Comparison of ENCODE assay signal across 9 mouse cellular contexts in genomic region chr6:128020521-128021057, GRCm38 (mm10).
DNase-seq lines count a peak whose midpoint lies in the region; ATAC-seq lines count a peak whose summit lies in the region.
"Had no signal": no experiment of that assay in that cellular context is flagged by ENCODE, and none has a peak within 500 bp of the region (broad histone marks: within the 10 kb centered on the region; RNA-seq: fewer than 3 reads in every experiment).

No protein-coding gene starts in this region.

- WGBS in midbrain, embryonic 11.5 days = 22% methylated on average over 8 of the region's 8 CpGs

- peak; percentile 29; the same call in 1 of the 2 replicates for ATAC-seq in midbrain, embryonic 11.5 days (ENCODE audit: low FRiP score)

- H3K27me3 ChIP-seq in midbrain, embryonic 11.5 days (ENCODE audit: control insufficient read depth, insufficient read depth, low read length) = no peaks in the 10 kb centered on the region

- no peak overlapping the region for H3K4me2 ChIP-seq in midbrain, embryonic 11.5 days

- H3K4me3 ChIP-seq in midbrain, embryonic 11.5 days (ENCODE audit: low read depth, low read length) = no peak overlapping the region

- DNase-seq in frontal cortex, postnatal 10 days (ENCODE audit: low spot score in 2 of 2) = peak; percentile 57 to 69
- no peak for DNase-seq in frontal cortex, postnatal 25 days (ENCODE audit: low spot score in 2 of 2)
- peak; percentile 37 for DNase-seq in right cerebral cortex, postnatal 4 days
- DNase-seq in right cerebral cortex, postnatal 36 days (ENCODE audit: low spot score in 2 of 2) = no peak
- no peak for DNase-seq in midbrain, embryonic 11.5 days (ENCODE audit: low spot score, missing footprints)
- no peak for DNase-seq in left cerebral cortex, postnatal 25 days (ENCODE audit: low spot score in 2 of 2)
- no peak for DNase-seq in ovary, postnatal 14 days (ENCODE audit: low spot score)
- DNase-seq in gastrocnemius, adult 18-20 months (ENCODE audit: low spot score) = no peak

- H3K36me3 ChIP-seq in midbrain, embryonic 11.5 days (ENCODE audit: control insufficient read depth, insufficient read depth, low read length) = no peaks in the 10 kb centered on the region

- H3K9me3 ChIP-seq in midbrain, embryonic 11.5 days (ENCODE audit: control insufficient read depth, low read length) = no peaks in the 10 kb centered on the region

- intact Hi-C loops in left cerebral cortex, postnatal 25 days (cut with DNase I) = no loop called here

- H3K9ac ChIP-seq in midbrain, embryonic 11.5 days (ENCODE audit: low read length) = peak overlapping the region; percentile 30; the same call in 1 of the 2 replicates

- H3K4me1 ChIP-seq in midbrain, embryonic 11.5 days (ENCODE audit: control insufficient read depth, insufficient read depth, low read length) = peaks cover 31% of the 10 kb centered on the region

- peak overlapping the region; percentile 40; the same call in 1 of the 2 replicates for H3K27ac ChIP-seq in midbrain, embryonic 11.5 days (ENCODE audit: low read depth, low read length)
- H3K27ac ChIP-seq: kidney, postnatal 0 days had no signal

Comparison
In these comparisons a context has a peak if more than half of its experiments do, and no peak if none do; other contexts are left out.
1. DNase-seq: peak in frontal cortex, postnatal 10 days (2 of 2) and right cerebral cortex, postnatal 4 days (single experiment); none in frontal cortex, postnatal 25 days (0 of 2), right cerebral cortex, postnatal 36 days (0 of 2), midbrain, embryonic 11.5 days (single experiment), left cerebral cortex, postnatal 25 days (0 of 2), ovary, postnatal 14 days (single experiment) and gastrocnemius, adult 18-20 months (single experiment).